Mouse (Mus musculus) forebrain, embryonic 15.5 days (tissue): Measurements from ENCODE around the gene Arl16. TPM values are rescaled to one million over a fixed set of nuclear protein-coding genes. Genes with fewer than 3 reads are reported as not detected.

Experiments used
- ATAC-seq: fragments of 200-750 bp; cut with Nextera tagmentation; replicated peaks from 2 replicates; pipeline ENCODE4 v1.8.0; 2017; ENCODE audit warnings: mild to moderate bottlenecking, moderate TSS enrichment, moderate library complexity
- H3K27ac ChIP-seq: fragments of 300-500 bp; sonication (generic); replicated peaks from 2 replicates; pipeline ENCODE4 v1.5.1; 2015; ENCODE audit warnings: mild to moderate bottlenecking, inconsistent platforms
- H3K27me3 ChIP-seq: fragments of 300-500 bp; sonication (generic); 2 replicates; pipeline ENCODE4 v1.6.1; 2015; ENCODE audit warnings: inconsistent platforms
- H3K36me3 ChIP-seq: fragments of 300-500 bp; sonication (generic); 2 replicates; pipeline ENCODE4 v1.6.1; 2015; ENCODE audit warnings: mild to moderate bottlenecking, inconsistent platforms
- H3K4me1 ChIP-seq: fragments of 300-500 bp; sonication (generic); 2 replicates; pipeline ENCODE4 v1.6.1; 2015; ENCODE audit warnings: inconsistent platforms
- H3K4me2 ChIP-seq: fragments of 300-500 bp; sonication (generic); replicated peaks from 2 replicates; pipeline ENCODE4 v1.6.1; 2015; ENCODE audit warnings: mild to moderate bottlenecking, inconsistent platforms
- H3K4me3 ChIP-seq: fragments of 300-500 bp; sonication (generic); 2 replicates; pipeline ENCODE4 v1.5.1; 2015; ENCODE audit warnings: mild to moderate bottlenecking, inconsistent platforms
- H3K9ac ChIP-seq: fragments of 300-500 bp; sonication (generic); replicated peaks from 2 replicates; pipeline ENCODE4 v1.6.1; 2015; ENCODE audit warnings: mild to moderate bottlenecking, inconsistent platforms
- H3K9me3 ChIP-seq: fragments of 300-500 bp; sonication (generic); 2 replicates; pipeline ENCODE4 v1.6.1; 2016; ENCODE audit warnings: inconsistent platforms
- WGBS: fragments of 180-500 bp; shearing (Covaris S2); methylation state at CpG from one replicate; pipeline ENCODE4 v1.1.7; 2015; ENCODE audit warnings: mixed read lengths; 5-methylcytosine and 5-hydroxymethylcytosine counted together
- polyA plus RNA-seq: library from polyadenylated mRNA; unstranded; fragments of >200 nt; fragmentation: Nextera tagmentation; extraction: Ambion mirVana; gene quantifications from 2 replicates; pipeline ENCODE4 v1.2.1, GENCODE M21; 2015

Arl16 gene
- polyA plus RNA-seq, 1 experiment from 2014 or later = 49.1 TPM

- Histone ChIP-seq H3K36me3 (peaks cover 6% of the 10 kb centered on the region; the same call in 1 of the 2 replicates), H3K27me3 (no peaks in the 10 kb centered on the region), H3K27ac (no peak overlapping the region), H3K4me1 (no peaks in the 10 kb centered on the region), H3K4me2 (no peak overlapping the region), H3K9ac (no peak overlapping the region), H3K9me3 (no peaks in the 10 kb centered on the region), H3K4me3 (no peak overlapping the region)
- WGBS = 87% methylated on average over 4 of the region's 4 CpGs
- ATAC-seq = no peak
These were observed 34.3 kb upstream of the Arl16 start for GRCm38 (mm10) chr11:120501701-120502100.

GRCm38 (mm10) chr11:120501018-120501417, 33.6 kb upstream of the Arl16 start:
- ATAC-seq = no peak
- no peak overlapping the region for H3K4me2 ChIP-seq
- WGBS = 71% methylated on average over 6 of the region's 6 CpGs

GRCm38 (mm10) chr11:120500357-120500756, 33.0 kb upstream of the Arl16 start:
- Histone ChIP-seq H3K27me3 (no peaks in the 10 kb centered on the region), H3K27ac (no peak overlapping the region), H3K36me3 (peaks cover 16% of the 10 kb centered on the region; the same call in 1 of the 2 replicates), H3K9me3 (no peaks in the 10 kb centered on the region), H3K4me3 (no peak overlapping the region), H3K4me2 (no peak overlapping the region), H3K4me1 (no peaks in the 10 kb centered on the region), H3K9ac (no peak overlapping the region)
- no peak for ATAC-seq
- WGBS = 32% methylated on average over 3 of the region's 3 CpGs

More at GRCm38 (mm10) chr11:120501018-120501417, 33.6 kb upstream of the Arl16 start:
- no peak overlapping the region for H3K4me3 ChIP-seq
- no peak overlapping the region for H3K9ac ChIP-seq
- no peak overlapping the region for H3K27ac ChIP-seq
- H3K36me3 ChIP-seq = peaks cover 12% of the 10 kb centered on the region; the same call in 1 of the 2 replicates
- H3K9me3 ChIP-seq = no peaks in the 10 kb centered on the region
- no peaks in the 10 kb centered on the region for H3K27me3 ChIP-seq
- H3K4me1 ChIP-seq = no peaks in the 10 kb centered on the region

GRCm38 (mm10) chr11:120499894-120500293, 32.5 kb upstream of the Arl16 start:
- ATAC-seq = no peak
- Histone ChIP-seq H3K9me3 (no peaks in the 10 kb centered on the region), H3K9ac (no peak overlapping the region), H3K27ac (no peak overlapping the region), H3K4me2 (no peak overlapping the region), H3K4me1 (no peaks in the 10 kb centered on the region), H3K27me3 (no peaks in the 10 kb centered on the region), H3K36me3 (peaks cover 20% of the 10 kb centered on the region), H3K4me3 (no peak overlapping the region)
- 83% methylated on average over 6 of the region's 6 CpGs for WGBS

DNA sequence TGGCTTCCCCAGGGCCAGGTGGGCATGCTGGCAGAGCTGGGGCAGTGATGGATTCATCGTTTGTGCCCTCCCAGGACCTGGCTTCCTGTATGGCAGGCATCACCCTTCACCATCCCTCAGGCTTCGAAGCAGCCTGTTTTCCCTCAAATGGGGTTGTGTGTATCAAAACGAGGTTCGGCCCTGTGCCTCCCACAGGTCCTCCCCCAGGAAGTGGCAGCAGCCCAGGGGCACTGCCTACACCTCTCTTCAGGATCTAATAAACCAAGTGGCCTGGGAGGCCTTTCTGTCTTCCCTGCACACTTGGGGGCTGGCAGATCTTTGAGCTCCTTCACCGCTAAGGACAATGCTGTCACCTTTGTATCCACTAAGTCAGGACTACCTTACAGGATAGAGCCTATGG, 31.5 kb upstream of the Arl16 start:
- H3K27me3 ChIP-seq = no peaks in the 10 kb centered on the region
- no peak overlapping the region for H3K4me3 ChIP-seq
- H3K36me3 ChIP-seq = peaks cover 21% of the 10 kb centered on the region
- H3K9ac ChIP-seq = no peak overlapping the region
- no peaks in the 10 kb centered on the region for H3K9me3 ChIP-seq
- H3K27ac ChIP-seq = no peak overlapping the region
- H3K4me2 ChIP-seq = no peak overlapping the region
- ATAC-seq = no peak
- WGBS = 93% methylated on average over 5 of the region's 5 CpGs
- H3K4me1 ChIP-seq = no peaks in the 10 kb centered on the region

GRCm38 (mm10) chr11:120498226-120498625, 30.8 kb upstream of the Arl16 start:
- Histone ChIP-seq H3K4me1 (peaks cover 7% of the 10 kb centered on the region), H3K36me3 (peaks cover 21% of the 10 kb centered on the region), H3K4me3 (no peak overlapping the region), H3K27me3 (no peaks in the 10 kb centered on the region), H3K27ac (no peak overlapping the region), H3K9me3 (no peaks in the 10 kb centered on the region), H3K9ac (no peak overlapping the region), H3K4me2 (no peak overlapping the region)
- 93% methylated on average over 12 of the region's 12 CpGs for WGBS
- ATAC-seq = no peak

DNA sequence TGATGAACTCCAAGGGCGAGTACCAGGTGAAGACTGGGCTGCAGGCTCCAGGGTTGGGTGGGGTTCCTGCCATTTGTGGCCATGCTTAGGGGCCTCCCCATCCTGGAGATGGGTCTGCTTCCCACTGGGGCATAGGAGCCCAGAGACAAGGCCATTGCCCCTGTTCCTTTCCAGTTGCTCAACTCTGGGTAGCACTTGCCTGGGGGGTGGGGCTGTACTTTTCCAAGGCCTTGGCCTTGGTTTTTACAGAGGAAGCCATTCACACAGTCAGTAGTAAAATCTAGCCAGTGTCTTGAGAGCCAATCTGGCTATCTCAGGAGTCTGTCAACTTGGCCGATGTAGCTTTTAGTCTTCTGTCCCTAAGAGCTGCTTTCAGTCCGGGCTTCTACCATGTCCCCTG, 30.0 kb upstream of the Arl16 start:
- ATAC-seq = no peak
- Histone ChIP-seq H3K9ac (no peak overlapping the region), H3K27me3 (no peaks in the 10 kb centered on the region), H3K36me3 (peaks cover 21% of the 10 kb centered on the region), H3K4me2 (no peak overlapping the region), H3K4me3 (no peak overlapping the region), H3K4me1 (peaks cover 15% of the 10 kb centered on the region), H3K27ac (no peak overlapping the region), H3K9me3 (no peaks in the 10 kb centered on the region)
- 91% methylated on average over 3 of the region's 3 CpGs for WGBS

GRCm38 (mm10) chr11:120493911-120494310, 26.5 kb upstream of the Arl16 start:
- peaks cover 21% of the 10 kb centered on the region for H3K36me3 ChIP-seq
- no peak for ATAC-seq
- WGBS = 91% methylated on average over 3 of the region's 3 CpGs
- peaks cover 31% of the 10 kb centered on the region for H3K4me1 ChIP-seq
- H3K4me3 ChIP-seq = no peak overlapping the region; the same call in 1 of the 2 replicates
- 0 out of 2 replicates have a peak overlapping the region, but pooled peaks have one; percentile 97 for H3K4me2 ChIP-seq
- H3K9me3 ChIP-seq = no peaks in the 10 kb centered on the region
- H3K9ac ChIP-seq = no peak overlapping the region
- no peak overlapping the region for H3K27ac ChIP-seq
- H3K27me3 ChIP-seq = no peaks in the 10 kb centered on the region

DNA sequence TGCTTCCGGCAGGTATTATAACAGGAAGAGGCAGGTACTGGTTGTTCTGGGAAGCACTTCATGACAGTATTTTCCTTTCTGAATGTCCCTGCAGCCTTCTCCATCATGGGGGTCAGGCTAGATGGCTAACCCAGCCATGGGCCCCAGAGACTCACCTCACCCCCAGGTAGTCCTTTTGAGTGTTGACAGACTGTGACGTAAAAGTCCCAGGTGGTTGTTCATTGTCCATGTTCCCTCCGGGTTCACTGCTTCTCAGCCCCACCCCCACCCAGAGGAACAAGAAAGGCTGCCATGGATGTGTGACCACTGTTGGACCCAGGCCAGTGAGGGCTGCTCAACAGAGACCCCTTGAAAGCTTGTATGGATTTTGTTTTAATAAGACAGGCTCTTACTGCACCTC, 25.9 kb upstream of the Arl16 start:
- Histone ChIP-seq H3K36me3 (peaks cover 24% of the 10 kb centered on the region), H3K9ac (peak overlapping the region; percentile 78; the same call in 1 of the 2 replicates), H3K4me2 (peak overlapping the region; percentile 97), H3K27me3 (no peaks in the 10 kb centered on the region), H3K9me3 (no peaks in the 10 kb centered on the region), H3K4me1 (peaks cover 31% of the 10 kb centered on the region), H3K27ac (peak overlapping the region; percentile 42), H3K4me3 (peak overlapping the region; percentile 80)
- no peak for ATAC-seq
- 40% methylated on average over 3 of the region's 3 CpGs for WGBS

DNA sequence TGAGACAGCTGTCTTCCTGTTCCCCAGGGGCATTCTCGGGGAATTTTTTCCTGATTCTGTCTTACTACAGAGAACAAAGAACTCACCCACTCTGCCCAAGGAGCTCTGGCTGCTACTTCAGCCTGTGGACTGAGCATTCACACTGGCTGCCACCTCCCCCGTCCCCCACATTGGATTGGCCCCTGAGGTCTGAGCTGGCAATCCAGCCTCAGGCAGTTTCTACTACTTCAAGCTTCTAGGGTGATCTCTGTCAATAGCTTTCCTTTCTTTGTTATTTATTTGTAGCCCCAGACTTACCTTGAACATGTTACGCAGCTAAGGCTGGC, 25.4 kb upstream of the Arl16 start:
- Histone ChIP-seq H3K9me3 (no peaks in the 10 kb centered on the region), H3K4me1 (peaks cover 31% of the 10 kb centered on the region), H3K27ac (peak overlapping the region; percentile 42), H3K4me3 (peak overlapping the region; percentile 80), H3K9ac (peak overlapping the region; percentile 78), H3K4me2 (peak overlapping the region; percentile 97), H3K27me3 (no peaks in the 10 kb centered on the region), H3K36me3 (peaks cover 28% of the 10 kb centered on the region)
- ATAC-seq = no peak
- WGBS = 18% methylated on average over 3 of the region's 3 CpGs

GRCm38 (mm10) chr11:120492024-120492877, 24.8 kb upstream of the Arl16 start:
- H3K36me3 ChIP-seq = peaks cover 34% of the 10 kb centered on the region
- WGBS = under 1% methylated on average over 48 of the region's 48 CpGs
- peak overlapping the region; percentile 78 for H3K9ac ChIP-seq

GRCm38 (mm10) chr11:120491317-120492023, 24.1 kb upstream of the Arl16 start, which contains the start of gene Slc25a10:
Gene Slc25a10 (plus strand): TSS chr11:120491840.
- Histone ChIP-seq H3K27me3 (no peaks in the 10 kb centered on the region), H3K4me3 (peak within 1 kb of the TSS; percentile 80), H3K9ac (peak within 1 kb of the TSS; percentile 78), H3K27ac (peak within 1 kb of the TSS; percentile 76), H3K4me1 (peaks cover 31% of the 10 kb centered on the region), H3K9me3 (no peaks in the 10 kb centered on the region), H3K36me3 (peaks cover 36% of the 10 kb centered on the region), H3K4me2 (peak within 1 kb of the TSS; percentile 97)
- WGBS = under 1% methylated on average over 35 of the region's 35 CpGs
- ATAC-seq = peak; percentile 87

More at GRCm38 (mm10) chr11:120492024-120492877, 24.8 kb upstream of the Arl16 start:
- H3K4me3 ChIP-seq = peak overlapping the region; percentile 80
- H3K27me3 ChIP-seq = no peaks in the 10 kb centered on the region
- peak; percentile 64 for ATAC-seq
- no peaks in the 10 kb centered on the region for H3K9me3 ChIP-seq
- peaks cover 31% of the 10 kb centered on the region for H3K4me1 ChIP-seq
- peak overlapping the region; percentile 97 for H3K4me2 ChIP-seq
- peak overlapping the region; percentile 76 for H3K27ac ChIP-seq
